Mouse (Mus musculus) ES-Bruce4 (cell line): Measurements from ENCODE around the gene Stk39.
A peak's percentile ranks its signal among the peaks of the same experiment; 100 is the strongest.

Experiments
- CTCF ChIP-seq: IDR thresholded peaks from one replicate; pipeline ENCODE4 v1.8.1; 2011; ENCODE audit warnings: low read depth, low read length
- POLR2A ChIP-seq: IDR thresholded peaks from one replicate; pipeline ENCODE4 v1.8.1; 2011; ENCODE audit warnings: low read length; ENCODE audit not compliant: insufficient read depth

GRCm38 (mm10) chr2:68364181-68364900 is 107.7 kb downstream of the Stk39 start:
- TF ChIP-seq POLR2A (no peak), CTCF (peak; percentile 14)
